Mouse (Mus musculus) MEL (cell line): ENCODE measurements around the gene Slc13a2. TPM values are rescaled to one million over a fixed set of nuclear protein-coding genes. Genes with fewer than 3 reads are reported as not detected.

Experiments
- DNase-seq: peaks from one replicate; pipeline ENCODE4 v3.0.0; 2011; ENCODE audit warnings: low read depth, low spot score
- H3K27ac ChIP-seq: 2 replicates; pipeline ENCODE4 v1.5.1; 2012; ENCODE audit warnings: low read depth, mild to moderate bottlenecking, control low read depth, low read length, moderate library complexity; ENCODE audit not compliant: control insufficient read depth
- H3K27me3 ChIP-seq, 2 experiments: fragments of 150-350 bp in 1 of 2; sonication (generic) in 1 of 2; 2 replicates each; pipeline ENCODE4 v1.6.1; 2012; ENCODE audit warnings: low read length in 2 of 2, mild to moderate bottlenecking in 2 of 2, improper control_type of control experiment in 1 of 2, moderate library complexity in 1 of 2; ENCODE audit not compliant: insufficient read depth in 2 of 2, control insufficient read depth in 1 of 2
- H3K36me3 ChIP-seq, 2 experiments: 2 replicates each; pipeline ENCODE4 v1.6.1; 2012 to 2014; ENCODE audit warnings: low read length in 2 of 2, improper control_type of control experiment in 1 of 2, inconsistent platforms in 1 of 2, mild to moderate bottlenecking in 1 of 2; ENCODE audit not compliant: insufficient read depth in 2 of 2, control insufficient read depth in 1 of 2
- H3K4me1 ChIP-seq, 2 experiments: fragments of 150-350 bp in 1 of 2; sonication (generic) in 1 of 2; 2 replicates each; pipeline ENCODE4 v1.6.1; 2012; ENCODE audit warnings: low read length in 2 of 2, improper control_type of control experiment in 1 of 2, mild to moderate bottlenecking in 1 of 2; ENCODE audit not compliant: insufficient read depth in 2 of 2, control insufficient read depth in 1 of 2
- H3K4me3 ChIP-seq, 2 experiments: fragments of 150-350 bp in 1 of 2; sonication (generic) in 1 of 2; 2 replicates each; pipeline ENCODE4 v1.5.1; 2012; ENCODE audit warnings: low read depth in 2 of 2, low read length in 2 of 2, mild to moderate bottlenecking in 2 of 2, moderate library complexity in 2 of 2, control low read depth in 1 of 2, improper control_type of control experiment in 1 of 2; ENCODE audit not compliant: control insufficient read depth in 1 of 2, insufficient read depth in 1 of 2
- H3K79me2 ChIP-seq: 2 replicates; pipeline ENCODE4 v1.6.1; 2012; ENCODE audit warnings: mild to moderate bottlenecking, low read length, moderate library complexity; ENCODE audit not compliant: control insufficient read depth, poor library complexity, insufficient read depth
- H3K9ac ChIP-seq: 2 replicates; pipeline ENCODE4 v1.6.1; 2012; ENCODE audit warnings: low read depth, mild to moderate bottlenecking, control low read depth, low read length, moderate library complexity; ENCODE audit not compliant: control insufficient read depth, poor library complexity, severe bottlenecking
- H3K9me3 ChIP-seq: fragments of 150-350 bp; sonication (generic); replicated peaks from 2 replicates; pipeline ENCODE4 v1.6.1; 2012; ENCODE audit warnings: mild to moderate bottlenecking, low read length, improper control_type of control experiment, moderate library complexity; ENCODE audit not compliant: insufficient read depth
- BHLHE40 ChIP-seq: IDR thresholded peaks from 2 replicates; pipeline ENCODE4 v1.6.1; 2012; ENCODE audit warnings: low read depth, mild to moderate bottlenecking, inconsistent platforms, low read length, improper control_type of control experiment, borderline replicate concordance
- CHD1 ChIP-seq: IDR thresholded peaks from 2 replicates; pipeline ENCODE4 v1.6.1; 2012; ENCODE audit warnings: low read depth, mild to moderate bottlenecking, inconsistent platforms, low read length, improper control_type of control experiment
- ELF1 ChIP-seq: IDR thresholded peaks from 2 replicates; pipeline ENCODE4 v1.6.1; 2014; ENCODE audit warnings: low read depth, mild to moderate bottlenecking, inconsistent platforms, low read length, improper control_type of control experiment, moderate library complexity
- EP300 ChIP-seq, 2 experiments: IDR thresholded peaks; 2 replicates each; pipeline ENCODE4 v1.6.1; 2011; ENCODE audit warnings: improper control_type of control experiment in 2 of 2, low read length in 2 of 2, low read depth in 1 of 2, mild to moderate bottlenecking in 1 of 2
- ETS1 ChIP-seq: IDR thresholded peaks from 2 replicates; pipeline ENCODE4 v1.6.1; 2012; ENCODE audit warnings: low read depth, mild to moderate bottlenecking, inconsistent platforms, low read length, improper control_type of control experiment, moderate library complexity
- GABPA ChIP-seq: IDR thresholded peaks from 2 replicates; pipeline ENCODE4 v1.6.1; 2012; ENCODE audit warnings: low read depth, mild to moderate bottlenecking, inconsistent platforms, low read length, improper control_type of control experiment, moderate library complexity
- GATA1 ChIP-seq: IDR thresholded peaks from 2 replicates; pipeline ENCODE4 v1.6.1; 2011; ENCODE audit warnings: low read depth, low read length, improper control_type of control experiment
- JUND ChIP-seq: IDR thresholded peaks from 2 replicates; pipeline ENCODE4 v1.6.1; 2011; ENCODE audit warnings: low read depth, mild to moderate bottlenecking, improper control_type of control experiment, low read length
- KAT2A ChIP-seq: conservative IDR thresholded peaks from 2 replicates; pipeline ENCODE4 v1.6.1; 2012; ENCODE audit warnings: low read depth, low read length, improper control_type of control experiment, inconsistent platforms
- MAFK ChIP-seq: IDR thresholded peaks from 2 replicates; pipeline ENCODE4 v1.6.1; 2011; ENCODE audit warnings: low read depth, mild to moderate bottlenecking, low read length, improper control_type of control experiment, borderline replicate concordance
- MAX ChIP-seq: IDR thresholded peaks from 2 replicates; pipeline ENCODE4 v1.6.1; 2011; ENCODE audit warnings: low read length, improper control_type of control experiment
- MAZ ChIP-seq: IDR thresholded peaks from 2 replicates; pipeline ENCODE4 v1.6.1; 2012; ENCODE audit warnings: low read depth, mild to moderate bottlenecking, inconsistent platforms, low read length, improper control_type of control experiment
- MEF2A ChIP-seq: IDR thresholded peaks from 2 replicates; pipeline ENCODE4 v1.6.1; 2014; ENCODE audit warnings: low read depth, mild to moderate bottlenecking, inconsistent platforms, low read length, improper control_type of control experiment; ENCODE audit not compliant: poor library complexity, insufficient replicate concordance, severe bottlenecking; ENCODE audit errors: extremely low read depth
- MXI1 ChIP-seq: IDR thresholded peaks from 2 replicates; pipeline ENCODE4 v1.6.1; 2011; ENCODE audit warnings: mild to moderate bottlenecking, low read depth, low read length, improper control_type of control experiment
- MYC ChIP-seq: IDR thresholded peaks from 2 replicates; pipeline ENCODE4 v1.6.1; 2011; ENCODE audit warnings: low read depth, mild to moderate bottlenecking, low read length, improper control_type of control experiment, moderate library complexity
- NELFE ChIP-seq: IDR thresholded peaks from 2 replicates; pipeline ENCODE4 v1.6.1; 2011; ENCODE audit warnings: low read depth, low read length, improper control_type of control experiment
- NRF1 ChIP-seq: IDR thresholded peaks from 2 replicates; pipeline ENCODE4 v1.6.1; 2014; ENCODE audit warnings: low read depth, mild to moderate bottlenecking, inconsistent platforms, low read length, improper control_type of control experiment, moderate library complexity; ENCODE audit not compliant: poor library complexity, insufficient read depth, severe bottlenecking
- RAD21 ChIP-seq: IDR thresholded peaks from 2 replicates; pipeline ENCODE4 v1.6.1; 2011; ENCODE audit warnings: mild to moderate bottlenecking, low read depth, low read length, improper control_type of control experiment
- SIN3A ChIP-seq: IDR thresholded peaks from 2 replicates; pipeline ENCODE4 v1.6.1; 2012; ENCODE audit warnings: low read length, improper control_type of control experiment, inconsistent platforms
- SMC3 ChIP-seq: IDR thresholded peaks from 2 replicates; pipeline ENCODE4 v1.6.1; 2011; ENCODE audit warnings: low read depth, low read length, improper control_type of control experiment
- TAL1 ChIP-seq: IDR thresholded peaks from 2 replicates; pipeline ENCODE4 v1.6.1; 2012; ENCODE audit warnings: mild to moderate bottlenecking, inconsistent platforms, low read length, moderate library complexity, mixed read lengths
- TBP ChIP-seq: IDR thresholded peaks from 2 replicates; pipeline ENCODE4 v1.8.0; 2011; ENCODE audit warnings: low read depth, low read length, improper control_type of control experiment
- UBTF ChIP-seq: IDR thresholded peaks from 2 replicates; pipeline ENCODE4 v1.6.1; 2012; ENCODE audit warnings: low read depth, mild to moderate bottlenecking, inconsistent platforms, low read length, improper control_type of control experiment, moderate library complexity, borderline replicate concordance; ENCODE audit not compliant: insufficient read depth
- USF2 ChIP-seq, 2 experiments: IDR thresholded peaks; 2 replicates each; pipeline ENCODE4 v1.6.1; 2011 to 2012; ENCODE audit warnings: improper control_type of control experiment in 2 of 2, low read length in 2 of 2, borderline replicate concordance in 1 of 2, inconsistent platforms in 1 of 2, low read depth in 1 of 2, mild to moderate bottlenecking in 1 of 2; ENCODE audit not compliant: insufficient read depth in 1 of 2
- ZC3H11A ChIP-seq: IDR thresholded peaks from 2 replicates; pipeline ENCODE4 v1.6.1; 2012; ENCODE audit warnings: low read depth, mild to moderate bottlenecking, inconsistent platforms, low read length, improper control_type of control experiment
- ZKSCAN1 ChIP-seq: IDR thresholded peaks from 2 replicates; pipeline ENCODE4 v1.6.1; 2012; ENCODE audit warnings: low read depth, mild to moderate bottlenecking, inconsistent platforms, low read length, improper control_type of control experiment, moderate library complexity
- ZMIZ1 ChIP-seq: IDR thresholded peaks from 2 replicates; pipeline ENCODE4 v1.6.1; 2012; ENCODE audit warnings: low read depth, mild to moderate bottlenecking, inconsistent platforms, low read length, improper control_type of control experiment, moderate library complexity
- polyA plus RNA-seq, 2 experiments: library from polyadenylated mRNA; stranded (reverse) in 1 of 2; unstranded in 1 of 2; fragments of >175 nt in 1 of 2; fragments of >200 nt in 1 of 2; gene quantifications; 2 replicates each; pipeline versions ENCODE4 v1.2.1 to v1.2.4; 2012; ENCODE audit warnings: low replicate concordance in 2 of 2, low read depth in 1 of 2; ENCODE audit not compliant: insufficient read length in 2 of 2, insufficient read depth in 1 of 2, missing spikeins in 1 of 2
- total RNA-seq: library from RNA; depleted of rRNA; stranded (reverse); fragments of 300-350 nt; gene quantifications from 2 replicates; pipeline ENCODE4 v1.2.3, GENCODE M21; 2012

Slc13a2 gene
- total and polyA plus RNA-seq, 3 experiments: not detected

GRCm38 (mm10) chr11:78453675-78454074 lies 31.7 kb upstream of the Slc13a2 start (continued):
- TF ChIP-seq NELFE: no peak
- no peak for TF ChIP-seq MAX
- TF ChIP-seq ZC3H11A: peak; percentile 70
- TF ChIP-seq TBP: no peak
- TF ChIP-seq BHLHE40: 0 out of 2 replicates have a peak, but pooled peaks have one; percentile 37
- no peak for TF ChIP-seq ZKSCAN1
- no peak for TF ChIP-seq NRF1
- TF ChIP-seq EP300 (IDR thresholded peaks at IDR 0.05; ENCODE audit: low read depth in 1 of 2, low read length in 2 of 2): no peak
- TF ChIP-seq MXI1: no peak
- peak; percentile 86 for TF ChIP-seq SMC3
- TF ChIP-seq MAZ: no peak
- TF ChIP-seq KAT2A: no peak
- TF ChIP-seq JUND: peak; percentile 90; the same call in 1 of the 2 replicates
- TF ChIP-seq MAFK: no peak
- TF ChIP-seq ETS1: no peak
- no peak for TF ChIP-seq TAL1
- TF ChIP-seq, all 39 proteins: peak for 10

- Histone ChIP-seq H3K9me3 (no peaks in the 10 kb centered on the region), H3K79me2 (no peaks in the 10 kb centered on the region), H3K4me3 (no peak overlapping the region), H3K4me1 (peaks cover 0 to 3% of the 10 kb centered on the region in 2 experiments; a peak in 1 of 4 replicates), H3K27ac (no peak overlapping the region), H3K9ac (no peak overlapping the region), H3K27me3 (peaks cover 23 to 41% of the 10 kb centered on the region in 2 experiments), H3K36me3 (no peaks in the 10 kb centered on the region)
- TF ChIP-seq JUND (no peak), USF2 (IDR thresholded peaks at IDR 0.05; ENCODE audit: borderline replicate concordance in 1 of 2, insufficient read depth in 1 of 2, low read depth in 1 of 2, low read length in 2 of 2) (no peak), MAX (no peak), TAL1 (no peak), KAT2A (no peak), ELF1 (no peak), GATA1 (no peak), GABPA (no peak), ETS1 (no peak), SMC3 (no peak), RAD21 (no peak), CHD1 (no peak), ZMIZ1 (no peak), MYC (no peak), SIN3A (no peak), MXI1 (no peak), UBTF (no peak), MAFK (no peak), MEF2A (no peak)
- DNase-seq: no peak
Observed at GRCm38 (mm10) chr11:78450337-78450736, 28.3 kb upstream of the Slc13a2 start.
